Mouse (Mus musculus) kidney, postnatal 14 days (tissue): ENCODE results near the gene Atp8b4.
A peak's percentile ranks its signal among the peaks of the same experiment; 100 is the strongest.

Experiments used
- DNase-seq: peaks from one replicate; pipeline ENCODE4 v3.0.0; 2022; ENCODE audit warnings: mixed read lengths

Gene Atp8b4

DNA sequence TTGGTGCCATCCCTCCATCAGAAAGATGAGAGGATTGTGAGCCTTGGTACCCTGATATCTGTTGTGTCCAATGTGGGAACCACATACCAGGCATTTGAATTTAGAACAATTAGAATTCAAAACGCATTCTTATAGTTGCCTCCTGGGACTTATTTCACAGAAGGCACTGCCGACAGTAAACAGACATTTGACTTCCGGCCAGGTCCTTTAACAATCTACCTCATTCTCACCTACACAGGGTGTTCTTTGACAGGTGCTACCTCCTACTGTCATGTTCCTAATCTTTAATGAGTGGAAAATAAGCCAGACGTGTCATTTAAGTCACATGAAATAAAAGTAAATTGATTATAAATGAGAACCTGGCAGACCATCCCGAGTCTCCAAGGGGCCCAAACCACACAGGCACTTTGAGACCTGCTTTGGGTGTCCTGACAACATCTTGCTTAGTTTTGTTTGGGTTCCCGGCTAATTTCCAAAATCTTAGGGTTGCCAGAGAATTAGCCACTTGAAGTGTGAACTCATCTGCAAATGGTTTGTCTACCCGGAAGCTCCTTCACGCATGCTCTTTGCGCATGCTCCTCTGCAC is 67.9 kb downstream of the Atp8b4 start:
- no peak for DNase-seq

DNA sequence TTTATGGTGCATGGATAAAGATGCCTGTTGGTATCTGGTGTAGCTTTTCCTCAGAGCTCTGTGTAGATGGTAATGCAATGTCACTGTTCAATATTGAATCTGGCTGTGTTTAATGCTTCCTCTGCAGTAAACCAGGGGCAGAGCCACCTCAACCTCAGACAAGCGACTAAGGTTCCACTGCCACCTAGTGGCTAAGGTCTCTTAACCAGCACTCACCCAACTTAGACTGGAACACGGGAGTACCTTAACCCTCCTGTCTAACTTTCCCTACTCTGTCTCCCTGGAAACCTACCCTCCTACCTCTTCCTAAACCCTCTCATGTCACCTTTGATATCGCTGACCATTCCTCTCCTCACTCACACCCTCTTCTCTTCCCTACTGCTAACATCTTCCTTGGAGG is 71.2 kb downstream of the Atp8b4 start:
- DNase-seq = peak; percentile 65

DNA sequence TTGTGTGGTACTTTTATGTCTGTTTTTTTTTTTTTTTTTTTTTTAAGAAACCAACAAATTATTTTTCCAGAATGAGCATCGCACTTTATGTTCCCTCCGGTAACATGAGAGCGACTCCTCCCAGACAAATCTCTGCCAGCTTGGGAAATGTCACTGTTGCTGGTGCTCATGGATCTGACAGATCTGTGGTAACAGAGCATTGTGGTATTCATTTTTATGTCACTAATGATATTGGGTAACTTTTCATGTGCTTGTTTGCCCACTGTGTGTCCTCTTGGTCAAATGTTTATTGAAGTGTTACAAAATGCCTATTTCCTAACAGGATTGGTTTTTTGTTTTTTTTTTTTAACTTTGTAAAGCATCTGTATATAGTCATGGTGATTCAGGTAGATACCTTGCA is 75.3 kb downstream of the Atp8b4 start:
- DNase-seq = no peak

DNA sequence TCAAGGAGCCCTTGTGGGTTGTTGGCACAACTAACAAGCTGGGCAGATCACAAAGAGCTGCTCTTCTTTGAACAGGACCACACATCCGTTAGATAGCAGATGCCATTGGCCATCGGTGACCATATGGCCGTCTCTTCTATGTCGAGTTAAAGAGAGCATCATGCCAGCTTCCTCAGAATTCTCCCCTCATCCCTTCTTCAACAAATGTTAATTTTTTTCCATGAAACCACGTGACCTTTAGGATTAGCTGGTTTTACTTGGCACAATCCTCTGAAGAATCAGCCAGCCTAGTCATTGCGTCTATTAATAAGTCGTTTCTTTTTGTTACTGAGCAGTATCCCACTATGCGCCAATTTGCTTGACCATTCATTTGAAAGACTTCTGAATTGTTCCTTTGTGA is 75.8 kb downstream of the Atp8b4 start:
- no peak for DNase-seq

DNA sequence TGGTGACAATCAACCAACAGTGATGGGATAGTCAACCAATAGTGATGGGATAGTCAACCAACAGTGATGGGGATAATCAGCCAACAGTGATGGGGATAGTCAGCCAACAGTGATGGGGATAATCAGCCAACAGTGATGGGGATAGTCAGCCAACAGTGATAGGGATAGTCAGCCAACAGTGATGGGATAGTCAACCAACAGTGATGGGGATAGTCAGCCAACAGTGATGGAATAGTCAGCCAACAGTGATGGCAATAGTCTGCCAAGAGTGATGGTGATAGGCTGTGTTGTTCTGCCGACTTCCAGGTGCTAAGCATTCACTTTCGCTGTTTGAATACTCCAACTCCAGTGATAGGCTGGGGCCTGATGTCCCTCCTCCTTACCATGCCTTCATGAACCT is 79.6 kb downstream of the Atp8b4 start:
- no peak for DNase-seq

DNA sequence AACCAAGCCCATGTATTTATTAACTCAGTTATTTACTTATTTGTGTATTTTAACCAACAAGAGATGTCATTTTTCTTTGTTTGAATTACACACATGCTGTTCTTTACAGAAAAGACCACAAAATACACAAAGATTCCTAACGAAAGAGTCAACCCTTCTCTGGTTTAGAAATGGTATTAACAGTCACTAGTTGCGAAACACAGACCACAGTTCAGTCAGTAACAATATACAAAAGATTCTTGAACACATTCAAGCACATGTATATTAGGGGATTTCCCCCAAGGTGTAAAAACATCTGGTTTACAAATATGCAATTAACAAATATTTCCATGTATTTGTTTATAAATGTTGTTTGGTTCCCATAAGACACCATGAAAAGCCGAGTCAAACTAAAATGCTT is 81.6 kb downstream of the Atp8b4 start:
- no peak for DNase-seq

DNA sequence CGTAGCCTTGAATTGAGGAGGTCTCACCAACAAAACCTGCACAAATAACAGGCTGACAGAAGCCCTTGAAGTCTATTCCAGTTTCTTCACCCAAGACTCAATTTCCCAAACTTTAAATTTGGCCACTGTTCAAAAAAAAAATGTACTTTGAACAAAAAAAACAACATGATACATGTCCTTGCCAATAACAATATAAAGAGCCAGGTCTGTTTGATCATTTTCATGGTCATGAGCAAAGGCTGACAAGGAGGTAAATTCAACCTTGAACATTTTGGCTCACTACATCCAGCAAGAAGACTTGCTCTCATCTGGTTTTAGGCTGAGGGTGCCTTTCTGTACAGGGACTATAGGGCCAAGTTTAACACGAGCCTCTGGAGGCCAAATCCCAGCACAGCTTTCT is 83.7 kb downstream of the Atp8b4 start:
- no peak for DNase-seq

DNA sequence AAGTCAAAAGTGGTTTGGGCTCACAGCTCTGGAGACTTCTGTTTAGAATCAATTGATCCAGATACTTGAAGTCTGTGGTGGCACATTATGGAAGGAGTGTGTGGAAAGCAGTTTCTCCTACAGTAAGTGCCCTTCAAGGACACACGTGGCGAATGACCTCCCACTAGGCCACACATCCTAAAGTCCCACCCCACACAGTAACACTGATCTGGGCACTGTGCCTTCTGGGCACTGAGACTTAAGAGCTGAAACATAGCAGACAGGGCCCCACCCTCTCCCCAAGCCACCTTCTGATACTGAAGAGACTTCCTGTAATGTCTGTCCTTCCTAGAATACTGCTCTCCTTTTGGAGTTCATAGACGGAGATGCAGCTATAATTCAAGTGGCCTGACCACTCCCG is 84.5 kb downstream of the Atp8b4 start:
- DNase-seq = no peak

DNA sequence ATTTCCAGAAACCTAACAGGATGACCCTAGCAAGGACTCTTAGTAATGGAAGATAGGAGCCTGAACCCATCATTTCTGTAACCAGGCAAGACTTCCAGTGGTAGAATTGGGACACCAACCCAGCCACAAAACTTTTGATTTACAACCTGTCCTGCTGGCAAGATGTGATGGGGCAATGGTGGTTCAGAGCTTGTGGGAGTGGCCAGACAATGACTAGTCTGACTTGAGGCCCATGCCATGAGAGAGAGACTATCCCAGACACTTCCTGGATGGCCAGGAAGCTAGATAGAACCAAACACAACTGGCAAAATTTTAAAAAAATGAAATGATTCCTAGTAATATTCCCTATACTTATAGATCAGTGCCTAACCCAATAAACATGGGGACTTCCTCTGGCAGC is 87.7 kb downstream of the Atp8b4 start:
- DNase-seq = no peak

DNA sequence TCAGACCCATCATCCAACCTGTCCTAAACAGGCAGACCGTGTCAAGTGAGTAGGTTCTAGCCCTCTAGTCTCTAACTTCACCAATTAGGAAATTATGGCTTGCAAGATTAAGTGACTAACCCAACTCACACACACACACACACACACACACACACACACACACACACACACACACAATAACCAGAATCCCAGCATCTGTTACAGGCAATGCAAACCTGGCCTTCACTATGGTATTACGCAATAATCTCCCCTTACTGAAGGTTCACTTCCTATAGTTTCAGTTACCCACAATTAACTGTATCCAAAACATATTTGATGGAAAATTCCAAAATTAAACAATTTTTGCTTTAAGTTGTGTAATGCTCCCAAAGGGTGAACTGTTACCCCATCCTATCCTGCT is 101.0 kb downstream of the Atp8b4 start:
- no peak for DNase-seq

DNA sequence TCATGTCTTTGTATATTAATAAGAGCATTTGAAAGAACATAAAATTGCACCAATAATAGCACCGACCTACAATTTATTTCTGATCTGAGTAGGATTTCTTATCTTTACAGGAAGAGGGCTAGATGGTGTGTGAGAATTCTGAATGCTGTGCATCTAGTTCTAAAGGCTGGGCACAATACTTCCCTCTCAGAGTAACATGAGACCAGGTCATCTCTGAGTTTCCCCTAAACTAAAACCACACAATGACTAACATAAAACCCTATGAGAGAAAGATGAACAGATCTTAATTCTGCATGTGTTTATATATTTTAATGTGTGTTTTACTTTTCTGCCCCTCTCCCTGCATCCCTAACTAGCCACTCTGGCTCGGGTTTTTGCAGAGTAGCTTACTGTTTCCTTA is 101.5 kb downstream of the Atp8b4 start:
- DNase-seq = no peak

DNA sequence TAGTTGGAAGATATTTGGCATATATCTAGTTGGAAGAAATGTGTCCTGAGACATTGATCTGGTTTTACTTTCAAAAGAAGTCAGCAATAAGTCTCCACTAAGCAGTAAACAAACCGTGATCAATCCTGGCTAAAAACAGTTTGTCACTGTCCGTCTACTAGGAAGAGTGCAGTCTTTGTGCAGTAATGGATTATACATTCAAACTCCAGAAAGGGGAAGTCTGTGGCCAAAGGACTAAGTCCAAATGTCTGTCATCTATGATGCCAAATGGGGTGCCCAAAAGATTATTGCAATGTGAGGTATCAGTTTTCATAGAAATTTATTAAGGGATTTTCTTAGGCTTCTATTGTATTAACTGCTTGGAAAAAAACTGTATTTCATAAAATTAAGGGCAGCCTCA is 102.3 kb downstream of the Atp8b4 start:
- DNase-seq = no peak

DNA sequence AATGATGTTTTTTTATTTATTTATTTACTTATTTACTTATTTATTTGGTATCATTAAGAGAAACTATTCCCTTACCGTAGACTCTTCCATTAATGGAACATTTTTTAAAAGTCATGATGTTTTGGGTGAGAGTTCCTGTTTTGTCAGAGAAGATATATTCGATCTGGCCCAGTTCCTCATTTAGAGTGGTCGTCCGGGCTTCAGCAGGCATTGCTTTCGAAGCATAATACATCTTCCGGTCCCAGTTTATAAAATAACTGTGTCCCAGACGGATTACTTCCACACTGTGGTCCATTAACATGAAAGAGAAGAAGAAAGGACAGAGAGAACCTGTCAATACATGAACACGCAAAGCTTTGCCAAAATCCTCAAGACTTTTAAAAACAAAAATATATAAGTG is 103.0 kb downstream of the Atp8b4 start:
- no peak for DNase-seq

DNA sequence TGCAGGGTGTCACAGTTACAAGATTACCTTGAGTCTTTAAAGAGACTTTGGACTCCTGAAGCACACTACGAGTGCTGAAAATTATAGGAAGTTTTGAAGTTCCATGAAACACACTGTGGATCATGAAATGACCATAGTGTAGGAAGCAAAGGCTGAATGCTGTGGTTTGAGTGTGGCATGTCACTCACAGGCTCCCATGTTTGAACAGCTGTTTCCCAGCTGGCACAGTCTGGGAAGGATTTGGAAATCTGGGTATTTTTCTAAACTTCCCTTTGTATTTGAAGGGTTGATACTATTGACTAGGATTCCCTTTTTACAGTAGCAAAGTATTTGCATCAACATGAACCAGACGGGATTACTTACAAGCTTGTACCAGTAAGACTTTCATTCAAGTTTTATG is 105.5 kb downstream of the Atp8b4 start:
- DNase-seq = no peak

DNA sequence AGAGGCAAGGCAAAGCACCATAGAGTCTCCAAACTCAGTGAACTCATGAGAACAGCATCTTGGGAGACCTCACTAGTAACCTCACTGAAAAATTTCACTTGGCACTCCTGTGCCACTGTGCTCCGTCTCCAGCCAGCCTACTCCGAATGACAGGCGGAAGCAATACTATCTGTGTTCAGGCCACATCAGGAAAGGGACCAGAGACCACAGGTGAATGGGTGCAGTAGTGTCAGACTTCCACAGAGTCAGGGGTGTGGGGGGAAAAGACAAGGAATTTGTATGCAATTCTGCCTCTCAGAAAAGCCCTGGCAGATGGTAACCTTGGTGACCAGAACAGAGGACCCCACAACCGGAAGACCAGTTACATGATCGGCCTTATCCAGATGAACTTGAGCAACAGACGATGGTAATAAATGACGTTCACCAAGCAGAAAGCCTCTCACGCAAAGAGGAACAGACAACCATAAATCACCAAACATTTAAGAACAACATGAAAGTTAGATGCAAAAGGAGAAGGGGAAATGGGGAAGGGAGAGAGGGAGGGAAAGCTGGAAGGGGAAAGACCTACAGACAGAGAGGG is 112.9 kb downstream of the Atp8b4 start:
- no peak for DNase-seq

DNA sequence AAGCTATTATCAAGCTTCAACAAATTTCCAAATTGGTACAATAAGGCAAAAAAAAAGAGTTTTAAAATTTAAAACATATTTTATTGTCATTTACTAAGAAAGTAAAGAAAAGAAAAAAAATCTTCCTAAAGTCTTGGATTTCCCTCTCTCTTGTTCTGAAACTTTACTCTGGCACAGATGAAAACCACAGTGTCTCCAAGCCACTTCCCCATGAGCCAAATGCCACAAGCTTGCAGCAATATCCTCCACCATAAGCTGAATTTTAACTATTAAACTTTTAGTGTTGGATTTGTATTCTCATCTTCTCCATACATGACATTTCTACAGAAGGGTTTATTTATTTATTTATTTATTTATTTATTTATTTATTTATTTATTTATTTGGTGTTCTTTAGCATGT is 114.4 kb downstream of the Atp8b4 start:
- DNase-seq = no peak

DNA sequence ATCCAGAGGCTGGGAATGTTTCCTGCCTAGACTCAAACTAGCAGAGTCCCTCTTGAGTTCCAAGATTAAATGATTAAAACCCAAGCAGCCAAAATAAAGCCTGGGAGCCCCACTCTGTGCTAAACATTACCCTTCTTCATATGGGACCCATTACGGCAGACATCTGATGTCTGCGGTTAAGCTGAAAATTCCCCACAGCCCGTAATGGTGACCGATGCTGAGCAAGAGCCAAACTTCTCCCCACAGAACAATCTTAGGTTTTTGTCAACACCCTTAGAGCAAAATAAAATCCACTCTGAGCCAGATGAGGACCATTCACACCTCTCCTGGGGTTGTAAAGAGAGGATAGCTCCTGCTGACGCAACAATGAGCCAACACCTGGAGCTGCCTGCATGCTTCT is 120.2 kb downstream of the Atp8b4 start:
- no peak for DNase-seq

DNA sequence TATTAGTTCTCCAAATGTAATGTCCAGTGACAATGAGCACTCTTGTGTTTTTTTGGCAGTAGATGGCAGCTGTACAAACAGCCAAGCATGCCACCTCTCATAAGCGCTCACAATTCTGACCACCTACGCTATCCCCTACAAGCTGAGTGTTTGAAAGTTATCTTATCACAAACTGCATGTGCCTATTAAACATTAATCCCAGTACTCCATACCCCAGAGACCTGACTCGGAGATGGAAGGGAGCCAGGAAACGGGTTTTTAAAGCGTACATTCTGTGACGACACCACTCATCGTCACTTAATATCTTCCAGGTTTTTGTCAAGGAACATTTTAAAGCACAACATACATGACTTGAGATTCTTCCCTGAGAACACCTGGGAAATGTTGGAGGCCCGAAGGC is 128.8 kb downstream of the Atp8b4 start:
- DNase-seq = no peak

DNA sequence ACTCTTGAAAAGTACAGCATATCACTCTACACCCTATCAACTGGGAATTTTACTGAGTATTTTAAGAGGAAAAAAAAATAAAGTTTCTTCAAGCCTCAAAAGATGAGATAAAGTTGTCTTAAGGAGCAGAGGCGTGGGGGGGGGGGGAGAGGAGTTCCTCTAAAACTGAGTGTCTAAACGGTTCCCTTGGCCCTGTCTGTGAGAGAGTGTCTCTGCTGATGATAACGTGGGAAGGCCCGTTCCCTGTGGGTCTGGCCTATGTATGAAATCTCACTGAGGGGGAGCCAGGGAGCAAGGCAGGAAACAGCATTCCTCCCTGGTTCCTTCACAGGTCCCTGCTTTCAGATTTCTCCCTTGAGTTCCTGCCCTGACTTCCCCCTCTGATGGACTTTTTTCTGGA is 130.7 kb downstream of the Atp8b4 start:
- DNase-seq = no peak

DNA sequence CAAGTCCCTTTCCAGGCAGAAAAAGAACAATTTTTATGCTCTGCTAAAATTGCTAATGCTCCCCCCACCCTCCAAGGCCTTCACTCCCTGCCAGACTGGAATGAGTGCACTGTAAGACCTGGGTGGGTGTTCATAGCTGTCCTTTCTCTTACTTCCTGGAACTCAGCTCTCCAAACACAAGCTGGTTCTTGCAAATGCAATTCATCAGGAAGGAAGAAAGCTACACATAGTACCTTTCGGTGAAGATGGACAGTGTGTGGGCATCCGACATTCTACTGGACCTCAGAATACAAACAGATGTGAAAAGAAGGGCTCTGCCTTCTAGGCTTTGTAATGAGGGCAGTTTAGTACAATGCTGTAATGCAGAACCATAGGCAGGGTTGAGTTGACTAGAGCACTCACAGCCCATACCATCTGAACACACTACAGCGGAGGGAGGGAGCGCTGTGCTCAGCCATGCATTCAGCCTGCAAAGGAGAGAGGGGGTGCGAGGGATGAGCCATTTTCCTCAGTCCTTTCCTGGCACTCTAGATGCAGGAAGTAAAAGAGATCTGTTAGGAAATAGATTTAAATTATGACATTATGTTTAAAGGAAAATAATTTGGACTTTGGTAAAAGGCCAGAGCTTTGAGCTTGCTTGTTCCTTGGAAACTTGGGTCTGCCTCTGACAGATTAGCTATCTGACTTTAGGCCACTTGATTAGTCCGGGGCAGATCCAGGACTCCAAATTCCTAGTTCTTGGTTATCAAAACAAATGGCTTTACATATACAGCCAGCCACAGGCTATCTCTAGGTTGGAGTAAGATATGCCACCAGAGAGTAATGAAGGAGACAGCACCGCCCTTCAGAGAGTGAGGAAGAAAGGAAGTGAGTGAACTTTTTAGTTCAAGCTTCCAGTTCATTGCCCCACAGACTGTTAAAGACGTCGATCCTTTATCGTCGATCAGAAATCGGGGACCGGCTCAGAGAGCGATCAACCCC is 136.4 kb downstream of the Atp8b4 start:
- peak; percentile 8 for DNase-seq

DNA sequence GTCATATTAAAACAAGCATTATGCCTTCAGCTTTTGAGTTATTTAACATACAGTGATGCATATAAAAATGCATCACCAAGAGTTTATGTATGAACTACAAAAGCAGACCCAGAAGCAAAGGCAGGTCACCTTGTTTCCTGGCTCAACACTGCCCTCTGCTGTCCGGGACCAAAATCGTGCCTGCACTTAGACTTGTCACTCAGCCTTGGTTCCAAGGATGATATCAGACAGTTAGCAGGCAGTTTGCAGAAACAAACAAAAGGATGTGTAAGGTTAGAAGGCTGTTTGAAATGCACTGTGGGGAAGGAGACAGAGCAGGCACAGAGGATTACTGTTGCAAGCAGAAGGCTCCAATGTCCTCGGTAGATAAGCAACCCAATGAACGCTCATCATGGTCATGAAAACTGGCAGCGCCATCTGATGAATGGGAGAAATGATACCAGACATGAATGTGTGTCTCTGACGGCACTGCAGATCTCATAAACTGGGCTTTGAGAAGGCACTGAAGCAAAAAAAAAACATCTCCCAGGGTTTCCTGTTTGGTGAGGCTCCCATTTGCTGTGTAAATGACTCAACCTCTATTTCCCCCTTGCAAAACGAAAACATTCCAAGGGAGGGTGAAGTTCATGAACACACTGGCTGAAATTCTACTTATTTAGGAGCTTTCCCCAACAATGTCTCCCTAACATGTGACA is 137.3 kb downstream of the Atp8b4 start:
- peak; percentile 78 for DNase-seq

DNA sequence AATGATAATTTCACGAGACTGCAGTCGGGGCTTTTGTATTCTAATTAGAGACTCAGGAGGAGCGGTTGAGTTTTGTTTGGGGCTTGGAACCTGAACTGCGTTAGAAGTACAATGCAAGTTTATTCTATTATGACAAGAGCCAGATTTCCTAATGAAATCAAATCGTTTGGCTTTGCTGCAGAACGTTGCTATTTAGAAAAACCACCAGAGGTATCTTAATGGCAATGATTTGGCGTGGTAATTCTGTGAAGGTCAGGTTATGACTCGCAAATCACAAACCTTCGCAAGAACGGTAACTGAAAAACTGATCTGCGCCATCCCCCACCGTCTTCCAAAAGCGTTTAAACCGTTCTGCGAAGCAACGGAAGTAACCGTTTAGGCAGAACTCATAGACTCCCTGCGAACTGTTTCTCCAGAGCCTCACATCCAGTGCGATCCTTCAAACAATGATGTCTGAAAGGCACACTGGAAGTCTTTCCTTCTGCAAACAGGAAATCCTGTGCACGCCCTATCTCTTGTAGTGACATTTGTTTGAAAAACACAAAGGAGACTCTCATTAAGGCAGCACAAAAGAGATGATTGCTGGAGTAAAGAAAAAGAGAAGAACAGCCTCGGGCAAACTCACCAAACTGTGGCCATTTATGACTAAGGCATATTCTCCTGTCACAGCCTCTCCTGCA is 139.2 kb downstream of the Atp8b4 start:
- peak; percentile 10 for DNase-seq

DNA sequence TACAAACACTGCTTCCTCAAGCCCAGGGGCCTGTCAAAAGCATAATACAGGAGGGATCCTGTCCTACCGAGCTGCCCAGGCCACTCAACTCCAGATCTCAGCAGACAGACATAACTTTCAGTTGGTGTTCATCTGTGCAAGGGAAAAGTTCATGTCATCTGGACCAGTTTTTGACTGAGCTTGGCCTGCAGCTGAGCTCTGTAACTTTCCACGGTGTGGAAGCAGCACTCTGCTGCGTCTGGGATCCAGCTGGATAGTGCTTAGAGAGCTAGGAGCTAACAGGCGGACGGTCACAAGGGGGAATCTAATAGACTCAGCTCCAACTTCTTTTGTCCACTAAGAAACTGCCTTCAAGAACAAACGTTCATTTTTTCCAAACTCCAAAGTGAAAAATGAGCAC is 139.8 kb downstream of the Atp8b4 start:
- peak; percentile 49 for DNase-seq
